Mouse (Mus musculus) frontal cortex, postnatal 10 days (tissue): Measurements from ENCODE around the gene Atn1.

Experiments
- DNase-seq, 2 experiments: peaks; one replicate each; pipeline ENCODE4 v3.0.0; 2022; ENCODE audit warnings: low spot score in 2 of 2, mixed read lengths in 1 of 2

Atn1 gene

DNA sequence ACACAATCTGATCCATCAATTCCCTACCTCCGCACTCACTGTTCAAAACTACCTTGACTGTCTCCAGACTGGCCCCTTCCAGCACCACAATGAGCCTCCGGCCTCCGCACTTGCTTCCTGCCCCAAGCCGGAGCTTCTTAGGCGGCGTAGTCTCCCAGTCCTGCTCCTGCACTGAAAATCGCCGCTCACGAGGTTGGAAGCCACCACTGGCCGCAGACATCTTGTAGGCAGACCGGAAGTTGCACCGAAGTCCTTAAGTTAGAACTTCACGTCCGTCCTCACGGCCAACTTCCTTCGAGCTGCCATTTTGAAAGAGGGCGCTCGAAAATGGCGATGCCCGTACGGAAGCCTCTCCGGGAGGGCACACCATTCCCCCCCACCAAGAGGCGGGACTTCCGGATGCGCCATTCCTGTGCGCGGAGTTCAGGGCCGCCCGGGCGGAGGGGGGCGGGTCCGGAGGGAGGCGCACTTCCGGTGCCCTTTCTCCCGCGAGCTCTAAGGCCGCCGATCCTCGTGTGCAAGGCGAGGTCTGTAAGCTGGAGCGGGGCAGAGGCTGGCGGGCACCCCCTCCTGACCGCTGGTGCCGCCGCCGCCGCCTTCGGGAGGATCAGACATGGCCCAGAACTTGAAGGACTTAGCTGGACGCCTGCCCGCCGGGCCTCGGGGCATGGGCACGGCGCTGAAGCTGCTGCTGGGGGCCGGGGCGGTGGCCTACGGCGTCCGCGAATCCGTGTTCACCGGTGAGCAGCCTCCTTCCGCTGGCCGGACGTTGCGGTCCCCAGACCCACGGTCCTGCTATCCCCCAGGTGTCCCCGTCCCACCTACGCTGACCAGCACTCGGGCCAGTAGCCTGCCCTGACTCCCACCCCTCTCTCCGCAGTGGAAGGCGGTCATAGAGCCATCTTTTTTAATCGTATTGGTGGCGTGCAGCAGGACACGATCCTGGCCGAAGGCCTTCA, 44.2 kb downstream of the Atn1 start, which contains the start of the genes Emg1 and Phb2:
Gene Emg1, minus strand, starts transcription at position 355 of the 959 bp plus-strand sequence.
Gene Phb2, plus strand, starts transcription at position 513 of the 959 bp plus-strand sequence.
- peak; percentile 96 to 97 for DNase-seq

GRCm38 (mm10) chr6:124708289-124708889, 47.9 kb downstream of the Atn1 start:
- no peak for DNase-seq

- DNase-seq: no peak
Measured at GRCm38 (mm10) chr6:124706061-124706627, 50.2 kb downstream of the Atn1 start.

DNA sequence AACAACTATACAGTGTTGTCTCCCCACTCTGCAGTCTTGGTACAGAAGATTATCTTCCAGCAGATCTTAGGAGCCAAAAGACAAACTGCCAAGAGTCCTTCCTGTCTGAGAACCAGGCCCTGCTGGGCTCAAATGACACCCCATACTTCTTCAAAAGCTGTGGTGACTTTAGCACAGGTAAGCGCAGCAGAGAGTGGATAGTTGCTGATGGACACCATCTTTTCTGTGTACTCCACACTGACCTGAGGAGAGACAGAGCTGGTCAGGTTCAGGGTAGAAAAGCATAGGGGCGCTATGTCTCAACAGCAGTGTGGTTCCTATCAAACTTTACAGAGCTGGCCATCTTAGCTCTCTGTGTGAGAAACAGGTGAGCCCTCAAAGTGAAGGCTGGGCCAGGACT, 51.9 kb downstream of the Atn1 start:
- no peak for DNase-seq

GRCm38 (mm10) chr6:124703789-124704188, 52.5 kb downstream of the Atn1 start:
- no peak for DNase-seq

- DNase-seq: peak in 1 of 2 experiments; percentile 66
Measured at GRCm38 (mm10) chr6:124702784-124703103, 53.6 kb downstream of the Atn1 start.

DNA sequence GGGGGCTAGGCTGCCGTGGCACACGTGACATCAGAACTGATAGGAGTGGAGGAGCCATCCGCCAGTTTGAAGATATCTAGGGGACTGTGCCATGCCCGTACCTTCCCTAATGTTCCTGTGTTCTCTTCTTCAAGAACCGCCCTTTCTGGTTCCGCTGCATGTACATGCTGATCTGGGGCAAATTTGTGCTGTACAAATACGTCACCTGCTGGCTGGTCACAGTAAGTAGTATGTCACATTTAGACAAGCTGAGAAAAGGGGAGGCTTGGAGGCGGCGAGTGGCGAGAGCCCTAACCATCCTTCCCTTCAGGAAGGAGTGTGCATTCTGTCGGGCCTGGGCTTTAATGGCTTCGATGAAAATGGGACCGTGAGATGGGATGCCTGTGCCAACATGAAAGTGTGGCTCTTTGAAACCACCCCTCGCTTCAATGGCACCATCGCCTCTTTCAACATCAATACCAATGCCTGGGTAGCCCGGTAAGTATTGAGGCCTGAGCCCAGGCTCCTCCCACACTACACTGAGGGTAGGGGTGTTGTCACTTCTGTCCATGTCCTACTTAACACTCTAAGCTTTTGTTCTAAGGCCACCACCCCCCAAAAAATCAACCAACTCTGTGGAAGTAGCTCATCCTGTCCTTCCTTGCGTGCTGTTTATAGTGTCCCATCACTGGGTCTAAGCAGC, 54.1 kb downstream of the Atn1 start:
- DNase-seq: no peak

DNA sequence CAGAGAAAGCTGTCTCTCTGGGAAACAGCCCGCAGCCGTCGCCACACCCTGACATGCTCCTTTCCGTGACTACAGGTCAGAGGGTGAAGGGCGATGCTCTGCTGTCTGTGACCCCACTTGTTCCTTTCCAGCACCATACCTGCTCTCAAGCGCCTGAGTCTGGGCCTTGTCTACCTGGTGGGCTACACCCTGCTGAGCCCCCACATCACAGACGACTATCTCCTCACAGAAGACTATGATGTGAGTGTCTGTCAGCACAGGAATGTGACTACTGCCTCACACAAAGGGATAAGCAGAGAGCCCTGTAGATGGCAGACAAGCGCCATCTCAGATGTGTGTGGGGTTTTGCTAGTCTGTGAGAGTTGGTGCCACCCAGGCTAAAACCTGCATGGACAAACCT, 55.0 kb downstream of the Atn1 start:
- DNase-seq: no peak

GRCm38 (mm10) chr6:124699962-124700610, 56.2 kb downstream of the Atn1 start:
- peak in 1 of 2 experiments; percentile 51 for DNase-seq

DNA sequence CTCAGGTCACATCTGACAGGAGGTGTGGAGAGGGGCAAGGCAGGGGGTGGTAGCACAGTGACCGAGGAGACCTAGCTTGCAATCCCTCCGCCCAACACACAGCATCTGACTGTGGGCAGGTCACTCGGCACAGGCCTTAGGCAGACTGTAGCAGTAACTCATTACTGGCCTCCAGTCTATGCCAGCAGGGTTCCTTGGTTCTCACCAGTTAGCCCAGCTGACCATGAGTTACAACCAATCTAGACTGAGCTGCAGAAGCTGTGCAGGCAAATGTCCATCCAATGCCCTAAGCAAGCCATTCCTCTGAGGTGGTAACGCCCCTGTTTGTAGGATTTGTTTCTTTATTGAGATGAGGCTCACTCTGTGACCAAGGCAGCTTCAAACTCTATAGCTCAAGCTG, 57.0 kb downstream of the Atn1 start:
- no peak for DNase-seq

GRCm38 (mm10) chr6:124698751-124699150, 57.6 kb downstream of the Atn1 start:
- no peak for DNase-seq

DNA sequence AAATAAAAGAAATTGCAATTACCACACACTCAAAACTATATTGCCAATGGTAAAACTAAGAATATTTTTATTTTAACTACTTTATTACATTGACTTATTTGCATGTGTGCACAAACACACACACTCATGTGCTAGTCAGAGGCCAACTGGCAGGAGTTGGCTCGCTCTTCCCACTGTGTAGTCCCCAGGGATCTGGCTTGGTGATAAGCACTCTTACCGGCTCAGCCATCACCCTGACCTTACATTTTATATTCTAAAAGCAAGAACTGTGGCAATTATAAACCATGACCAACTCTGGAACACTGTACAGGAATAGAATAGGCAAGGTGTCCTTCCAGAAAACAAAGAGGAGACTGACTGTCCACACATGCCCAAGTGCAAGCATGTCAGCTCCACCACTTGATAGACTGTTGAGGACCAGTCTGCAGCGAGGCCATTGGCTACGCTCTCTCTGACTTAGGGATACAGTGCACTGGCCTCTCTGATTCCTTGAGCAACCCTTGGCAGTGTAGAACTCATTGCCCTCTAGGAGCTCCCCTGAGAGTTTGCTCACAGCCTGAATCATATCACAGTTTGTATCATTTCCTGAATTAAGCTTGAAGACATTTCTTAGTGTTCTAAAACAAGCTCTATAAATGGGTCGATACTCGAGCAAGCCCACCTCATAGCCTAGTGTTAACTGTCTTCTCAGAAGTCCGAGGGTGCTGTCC, 59.7 kb downstream of the Atn1 start:
- no peak for DNase-seq

DNA sequence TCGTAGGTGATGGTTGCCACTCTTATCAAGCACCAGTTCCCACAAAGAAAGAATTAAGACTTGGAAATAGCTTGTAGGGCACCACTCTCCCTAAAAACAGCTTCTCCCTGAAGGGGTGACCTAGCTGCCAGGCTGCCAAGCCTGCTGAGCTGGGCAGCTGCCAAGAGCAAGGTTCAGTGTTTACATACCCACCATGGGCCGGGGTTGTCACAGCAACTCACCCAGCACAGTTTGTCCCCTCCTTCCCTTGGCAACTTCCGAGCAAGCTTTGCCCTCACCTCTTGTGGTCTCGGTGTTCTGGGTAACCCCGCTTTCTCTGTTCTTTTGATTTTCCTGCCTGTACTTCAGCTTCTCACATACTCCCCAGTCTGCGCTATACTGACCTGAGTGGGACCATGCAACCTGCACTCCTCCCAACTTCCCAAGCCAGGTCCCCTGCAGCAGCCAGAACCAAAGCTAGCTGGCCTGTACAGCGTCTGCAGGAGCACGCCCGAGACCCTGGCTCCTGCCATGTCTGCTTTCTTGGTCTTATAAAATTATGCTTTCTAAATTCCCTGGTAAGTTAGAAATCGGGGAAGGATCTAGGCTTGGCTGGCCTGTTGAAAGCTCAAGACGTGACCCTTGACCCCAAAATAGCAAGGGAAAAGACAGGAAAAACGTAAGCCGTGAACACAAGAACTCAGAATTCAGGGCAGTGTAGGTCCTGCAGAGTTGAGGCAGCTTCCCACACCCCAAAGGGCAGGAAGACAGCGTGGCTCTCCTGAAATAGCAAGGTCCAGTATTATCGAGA, 62.0 kb downstream of the Atn1 start:
- DNase-seq: peak; percentile 54 to 64

GRCm38 (mm10) chr6:124693243-124693981, 62.9 kb downstream of the Atn1 start:
- no peak for DNase-seq
